Mouse (Mus musculus): ENCODE data around the gene Kalrn.
A peak's percentile ranks its signal among the peaks of the same experiment; 100 is the strongest.
"Not testable (repeated sequence)": the region's sequence is repeated elsewhere in the genome, so short reads cannot be mapped to it uniquely, and the experiment has no call there.

Kalrn gene

DNA sequence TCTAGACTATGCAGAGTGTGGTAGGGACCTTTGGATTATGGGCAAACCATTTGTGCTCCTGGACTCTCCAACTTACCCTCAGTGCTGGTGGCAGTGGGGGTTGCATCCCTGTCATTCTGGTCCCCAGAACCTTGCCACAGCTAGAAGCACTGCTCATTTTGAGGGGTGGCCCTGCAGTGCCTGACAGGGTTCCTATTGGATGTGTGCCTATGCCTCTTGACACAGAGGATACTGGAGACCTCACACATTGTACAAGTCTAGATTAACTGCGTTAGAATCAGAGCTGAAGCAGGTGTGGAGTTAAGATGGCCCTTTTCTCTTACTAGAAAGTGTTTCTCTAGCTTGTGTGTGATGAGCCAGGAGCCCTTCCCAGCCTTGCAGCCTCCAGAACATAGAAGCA, 265.0 kb downstream of the Kalrn start:
- no peak for DNase-seq (ENCODE audit: low spot score)

DNA sequence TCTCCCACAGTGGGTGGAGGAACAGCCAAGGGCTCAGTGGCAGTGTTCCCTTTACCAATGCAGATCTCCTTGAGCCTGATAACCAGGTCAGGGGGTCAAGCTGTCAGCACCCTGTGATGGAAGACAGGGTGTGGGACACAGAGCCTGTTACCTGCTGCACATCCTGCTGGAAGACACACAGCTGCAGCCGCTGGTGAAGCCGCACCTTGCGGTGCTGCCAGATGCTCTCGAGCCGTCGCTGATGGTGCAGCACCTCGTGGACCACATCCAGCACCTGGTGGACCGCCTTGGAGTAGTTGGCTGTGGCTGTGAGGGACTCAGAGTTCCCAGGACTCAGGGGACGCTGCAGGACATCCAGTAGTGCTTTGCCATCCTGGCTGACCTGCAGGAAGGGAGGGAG, 265.9 kb downstream of the Kalrn start:
- DNase-seq (ENCODE audit: low spot score), result no peak

DNA sequence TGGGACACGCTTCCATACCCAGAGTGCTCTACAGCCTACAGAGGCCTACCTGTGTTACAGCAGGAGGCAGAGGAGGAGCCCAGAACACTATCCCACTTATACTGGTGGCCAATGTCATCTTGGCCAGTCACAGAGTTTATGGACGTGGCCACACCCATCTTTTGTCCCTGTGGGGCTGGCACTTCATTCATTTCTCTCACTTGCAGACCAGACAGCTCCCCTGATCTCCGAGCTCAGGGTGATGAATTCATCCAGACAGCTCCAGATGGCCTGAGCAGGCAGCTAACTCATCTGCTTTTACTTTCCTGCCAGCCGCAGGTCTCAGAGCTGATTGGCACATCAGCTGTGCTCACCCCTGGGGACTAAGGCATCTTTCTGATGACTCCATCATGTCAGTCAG, 267.7 kb downstream of the Kalrn start:
- no peak for DNase-seq (ENCODE audit: low spot score)

DNA sequence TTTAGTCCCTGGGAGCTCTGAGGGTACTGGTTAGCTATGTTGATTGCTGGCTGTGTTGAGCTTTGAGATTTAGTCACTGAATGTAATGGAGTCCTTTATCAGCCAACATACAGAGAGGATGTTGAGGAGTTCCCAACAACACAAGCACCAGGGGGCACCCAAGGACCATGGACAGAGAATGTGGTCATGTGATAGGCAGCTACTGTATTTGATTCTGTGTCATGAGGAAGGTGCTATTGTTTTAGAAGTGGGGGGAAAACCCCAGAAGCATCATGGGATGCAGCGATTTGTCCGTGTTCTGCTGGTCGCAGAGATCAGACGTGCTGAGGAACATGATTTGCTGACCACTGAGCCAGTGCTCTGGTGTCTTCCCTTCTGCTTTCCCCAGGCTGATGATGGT, 269.5 kb downstream of the Kalrn start:
- not testable (repeated sequence) for DNase-seq (ENCODE audit: low spot score)

- no peak for DNase-seq (ENCODE audit: low spot score)
These were observed 270.8 kb downstream of the Kalrn start for GRCm38 (mm10) chr16:34302503-34302902.

DNA sequence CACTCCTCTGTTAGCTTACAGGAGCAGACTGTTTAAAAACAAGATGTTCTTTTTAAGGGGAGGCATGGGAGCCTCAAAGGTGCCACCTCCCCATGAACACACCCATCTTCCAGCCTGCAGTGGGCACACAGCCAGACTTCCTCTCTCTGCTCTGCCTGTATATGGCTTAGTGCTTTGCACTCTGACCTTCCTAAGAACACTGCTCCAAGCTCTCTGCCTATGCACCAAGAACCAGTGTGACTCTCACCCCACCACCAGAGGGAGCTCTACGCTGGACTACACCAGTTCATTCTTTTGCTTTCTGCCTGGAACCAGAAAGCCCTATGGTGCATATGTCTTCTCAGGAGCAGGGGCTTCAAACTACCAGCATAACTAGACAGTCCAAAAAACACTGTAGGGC, 271.3 kb downstream of the Kalrn start:
- DNase-seq (ENCODE audit: low spot score), result peak; percentile 56

GRCm38 (mm10) chr16:34299226-34299625, 274.1 kb downstream of the Kalrn start:
- DNase-seq (ENCODE audit: low spot score), result no peak

- DNase-seq (ENCODE audit: low spot score), result no peak
These were observed 275.2 kb downstream of the Kalrn start for GRCm38 (mm10) chr16:34297911-34298682.

GRCm38 (mm10) chr16:34294568-34294967, 278.8 kb downstream of the Kalrn start:
- peak; percentile 46 for DNase-seq (ENCODE audit: low spot score)

- no peak for DNase-seq (ENCODE audit: low spot score)
These were observed 279.7 kb downstream of the Kalrn start for GRCm38 (mm10) chr16:34293675-34294074.

DNA sequence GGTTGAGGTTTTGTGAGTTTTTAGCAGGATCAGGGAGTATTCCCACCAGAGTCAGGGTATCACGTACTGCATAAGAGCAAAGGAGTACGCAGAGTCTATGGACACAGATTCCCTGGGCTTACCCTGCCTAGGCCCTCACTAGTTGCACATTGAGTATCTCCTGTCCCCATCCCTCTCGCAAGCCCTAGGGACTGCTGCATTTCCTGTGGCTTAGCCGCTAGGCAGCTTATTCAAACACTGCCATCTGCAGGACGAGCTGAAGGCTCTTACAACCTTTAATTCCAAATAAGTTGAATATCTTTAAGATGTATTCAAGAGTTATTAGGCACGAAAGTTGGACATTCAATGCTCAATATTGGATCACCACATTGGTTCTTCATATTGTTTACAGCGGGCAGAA, 283.7 kb downstream of the Kalrn start:
- DNase-seq (ENCODE audit: low spot score), result no peak

GRCm38 (mm10) chr16:34282026-34282425, 291.3 kb downstream of the Kalrn start:
- no peak for DNase-seq (ENCODE audit: low spot score)

DNA sequence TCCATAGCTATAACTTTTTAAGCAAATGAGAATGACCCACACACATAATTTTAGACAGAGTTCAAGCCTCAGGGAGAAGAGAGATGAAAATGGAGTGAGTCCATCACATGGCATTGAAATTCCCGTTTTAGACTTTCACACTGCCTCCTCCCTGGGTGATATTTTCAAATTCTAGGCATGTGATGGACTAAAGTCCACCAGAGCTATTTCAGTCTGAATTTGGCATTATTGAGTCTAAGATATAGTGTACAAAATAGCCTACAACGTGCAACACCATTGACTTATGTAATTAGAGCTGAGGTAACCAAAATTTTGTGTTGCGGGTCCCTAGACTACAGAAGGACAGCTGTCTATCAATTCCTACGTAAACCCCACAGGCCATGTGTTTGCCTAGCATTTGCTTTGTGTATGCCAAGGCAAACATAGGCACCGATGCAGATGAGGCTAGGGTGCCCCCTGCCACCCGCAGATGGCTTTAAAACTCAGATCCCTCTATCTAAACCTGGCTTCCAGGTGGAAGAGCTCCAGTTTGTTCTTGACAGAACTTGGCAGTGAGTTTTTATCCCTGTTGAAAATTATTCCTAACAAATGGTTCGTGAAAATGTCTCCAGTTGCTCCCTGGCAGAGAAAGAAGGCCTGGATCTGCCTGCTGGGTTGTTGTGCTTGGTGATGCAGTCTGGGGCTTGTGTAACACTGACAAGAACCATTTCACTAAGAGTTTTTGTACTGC, 293.5 kb downstream of the Kalrn start:
- no peak for DNase-seq (ENCODE audit: low spot score)

- DNase-seq (ENCODE audit: low spot score), result no peak
These were observed 295.0 kb downstream of the Kalrn start for GRCm38 (mm10) chr16:34278249-34278790.

DNA sequence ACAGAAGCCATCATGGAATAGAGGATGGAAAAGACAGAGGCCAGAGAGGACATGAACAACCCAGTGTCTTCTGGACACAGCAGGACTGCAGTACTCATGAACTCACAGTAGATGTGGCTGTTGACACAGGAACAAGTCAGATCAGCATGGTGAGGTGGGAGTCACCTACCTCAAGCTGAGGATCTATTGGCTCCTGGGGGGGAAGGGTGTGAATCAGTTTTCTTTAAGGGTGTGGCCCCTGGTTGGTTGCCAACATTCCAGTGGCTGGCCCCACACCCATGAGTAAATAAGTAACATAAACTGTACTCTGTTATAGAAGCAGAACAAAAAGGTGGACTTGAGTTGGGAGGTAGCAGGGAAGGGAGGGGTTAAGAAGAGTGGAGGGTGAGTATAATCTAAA, 298.7 kb downstream of the Kalrn start:
- no peak for DNase-seq (ENCODE audit: low spot score)

- DNase-seq (ENCODE audit: low spot score), result no peak
These were observed 301.9 kb downstream of the Kalrn start for GRCm38 (mm10) chr16:34271476-34271875.

GRCm38 (mm10) chr16:34270681-34271080, 302.7 kb downstream of the Kalrn start:
- no peak for DNase-seq (ENCODE audit: low spot score)

GRCm38 (mm10) chr16:34269642-34270041, 303.7 kb downstream of the Kalrn start:
- no peak for DNase-seq (ENCODE audit: low spot score)

GRCm38 (mm10) chr16:34267751-34268150, 305.6 kb downstream of the Kalrn start:
- no peak for DNase-seq (ENCODE audit: low spot score)

GRCm38 (mm10) chr16:34264671-34265070, 308.7 kb downstream of the Kalrn start:
- no peak for DNase-seq (ENCODE audit: low spot score)

GRCm38 (mm10) chr16:34262731-34263460, 310.4 kb downstream of the Kalrn start:
- peak; percentile 43 for DNase-seq (ENCODE audit: low spot score)
